In genomic region chr16:93380717-93381671, GRCm38 (mm10) we compare ENCODE assay signal across 12 mouse cellular contexts.
DNase-seq lines count a peak whose midpoint lies in the region; ATAC-seq and TF ChIP-seq lines count a peak whose summit lies in the region.
"Had no signal": no experiment of that assay in that cellular context is flagged by ENCODE, and none has a peak within 500 bp of the region (broad histone marks: within the 10 kb centered on the region; RNA-seq: fewer than 3 reads in every experiment).

No protein-coding gene starts in this region.

- no peak for TF ChIP-seq POLR2A in thymus, adult 2 months (IDR thresholded peaks at IDR 0.05; ENCODE audit: control insufficient read depth, extremely low read depth, insufficient read depth, low read length, poor library complexity)

- no peak for TF ChIP-seq EP300 in stomach, postnatal 0 days (optimal IDR thresholded peaks at IDR 0.05)

- 0 out of 2 replicates have a peak overlapping the region, but pooled peaks have one; percentile 0 for H3K27ac ChIP-seq in forebrain, embryonic 12.5 days
- no peak overlapping the region for H3K27ac ChIP-seq in forebrain, embryonic 11.5 days (ENCODE audit: low read depth, low read length)
- H3K27ac ChIP-seq in limb, embryonic 10.5 days, result 0 out of 2 replicates have a peak overlapping the region, but pooled peaks have one; percentile 44
- H3K27ac ChIP-seq in stomach, postnatal 0 days (replicated peaks), result no peak overlapping the region
- H3K27ac ChIP-seq in thymus, adult 2 months (ENCODE audit: control insufficient read depth, insufficient read depth, low read length), result no peak overlapping the region
- H3K27ac ChIP-seq: kidney, postnatal 0 days; lung, embryonic 15.5 days had no signal

- no peaks in the 10 kb centered on the region for H3K36me3 ChIP-seq in forebrain, embryonic 12.5 days (replicated peaks)
- H3K36me3 ChIP-seq in forebrain, embryonic 11.5 days (ENCODE audit: control insufficient read depth, insufficient read depth, low read length), result no peaks in the 10 kb centered on the region
- H3K36me3 ChIP-seq in limb, embryonic 10.5 days, result no peaks in the 10 kb centered on the region
- no peaks in the 10 kb centered on the region for H3K36me3 ChIP-seq in stomach, postnatal 0 days (ENCODE audit: control insufficient read depth, insufficient read depth, low read length)
- H3K36me3 ChIP-seq in thymus, adult 2 months (ENCODE audit: control insufficient read depth, insufficient read depth, low read length), result no peaks in the 10 kb centered on the region
- H3K36me3 ChIP-seq: lung, embryonic 15.5 days had no signal

- peaks cover 23% of the 10 kb centered on the region for H3K4me1 ChIP-seq in forebrain, embryonic 12.5 days
- peaks cover 13% of the 10 kb centered on the region; the same call in 1 of the 2 replicates for H3K4me1 ChIP-seq in forebrain, embryonic 11.5 days (replicated peaks; ENCODE audit: control insufficient read depth, insufficient read depth, low read length)
- peaks cover 15% of the 10 kb centered on the region for H3K4me1 ChIP-seq in limb, embryonic 10.5 days
- H3K4me1 ChIP-seq in stomach, postnatal 0 days (replicated peaks; ENCODE audit: control insufficient read depth, insufficient read depth), result no peaks in the 10 kb centered on the region
- no peaks in the 10 kb centered on the region for H3K4me1 ChIP-seq in thymus, adult 2 months (replicated peaks; ENCODE audit: control insufficient read depth, insufficient read depth, low read length)

- DNase-seq in forebrain, embryonic 11.5 days (ENCODE audit: low spot score), result no peak
- peak; percentile 46 for DNase-seq in retina, postnatal 1 day
- DNase-seq in retina, embryonic 14.5 days (ENCODE audit: low spot score), result no peak
- no peak for DNase-seq in limb, embryonic 10.5 days (ENCODE audit: low spot score)
- no peak for DNase-seq in stomach, postnatal 0 days (ENCODE audit: low spot score)
- no peak for DNase-seq in thymus, adult 2 months
- no peak for DNase-seq in layer of hippocampus, adult 9-10 months (ENCODE audit: low spot score)
- DNase-seq: adrenal gland, adult 2 months; cerebellum, adult 2 months had no signal

- no peak overlapping the region for H3K4me2 ChIP-seq in forebrain, embryonic 12.5 days
- H3K4me2 ChIP-seq in forebrain, embryonic 11.5 days (ENCODE audit: low read depth, low read length, severe bottlenecking), result no peak overlapping the region
- H3K4me2 ChIP-seq in stomach, postnatal 0 days (replicated peaks; ENCODE audit: low read depth), result no peak overlapping the region
- H3K4me2 ChIP-seq: lung, embryonic 15.5 days had no signal

- H3K9ac ChIP-seq in forebrain, embryonic 12.5 days, result no peak overlapping the region
- no peak overlapping the region for H3K9ac ChIP-seq in forebrain, embryonic 11.5 days (ENCODE audit: low read length)
- H3K9ac ChIP-seq in stomach, postnatal 0 days (ENCODE audit: low read length), result no peak overlapping the region
- H3K9ac ChIP-seq: lung, embryonic 15.5 days had no signal

- no peak for ATAC-seq in forebrain, embryonic 12.5 days (ENCODE audit: low FRiP score)
- ATAC-seq in forebrain, embryonic 11.5 days (replicated peaks; ENCODE audit: low FRiP score), result no peak
- ATAC-seq in stomach, postnatal 0 days (ENCODE audit: low FRiP score, low TSS enrichment), result 0 out of 2 replicates have a peak, but pooled peaks have one; percentile 24

- WGBS in forebrain, embryonic 12.5 days, result 31% methylated on average over 13 of the region's 13 CpGs
- 42% methylated on average over 13 of the region's 13 CpGs for WGBS in forebrain, embryonic 11.5 days
- 72% methylated on average over 13 of the region's 13 CpGs for whole genome bisulfite sequencing in limb, embryonic 10.5 days
- WGBS in stomach, postnatal 0 days, result 45% methylated on average over 13 of the region's 13 CpGs
- WGBS in thymus, adult 2 months, result 78% methylated on average over 13 of the region's 13 CpGs

- H3K9me3 ChIP-seq in forebrain, embryonic 12.5 days, result no peaks in the 10 kb centered on the region
- no peaks in the 10 kb centered on the region for H3K9me3 ChIP-seq in forebrain, embryonic 11.5 days (ENCODE audit: control insufficient read depth, low read length)
- H3K9me3 ChIP-seq in limb, embryonic 10.5 days (replicated peaks), result no peaks in the 10 kb centered on the region
- no peaks in the 10 kb centered on the region for H3K9me3 ChIP-seq in stomach, postnatal 0 days (ENCODE audit: control insufficient read depth, low read length)
- H3K9me3 ChIP-seq: lung, embryonic 15.5 days had no signal

- TF ChIP-seq CTCF in stomach, postnatal 0 days (IDR thresholded peaks at IDR 0.05; ENCODE audit: low read depth), result no peak
- TF ChIP-seq CTCF in thymus, adult 2 months (IDR thresholded peaks at IDR 0.05; ENCODE audit: borderline replicate concordance, control insufficient read depth, extremely low read depth, insufficient read depth, low read length, poor library complexity), result no peak

- no peaks in the 10 kb centered on the region for H3K27me3 ChIP-seq in forebrain, embryonic 12.5 days
- no peaks in the 10 kb centered on the region for H3K27me3 ChIP-seq in forebrain, embryonic 11.5 days (ENCODE audit: control insufficient read depth, insufficient read depth, low read length)
- H3K27me3 ChIP-seq in limb, embryonic 10.5 days (ENCODE audit: low read depth, poor library complexity, severe bottlenecking), result peaks cover 26% of the 10 kb centered on the region; the same call in 1 of the 2 replicates
- no peaks in the 10 kb centered on the region for H3K27me3 ChIP-seq in stomach, postnatal 0 days (ENCODE audit: control insufficient read depth, insufficient read depth, low read length)
- no peaks in the 10 kb centered on the region for H3K27me3 ChIP-seq in thymus, adult 2 months (ENCODE audit: control insufficient read depth, insufficient read depth, low read length)
- H3K27me3 ChIP-seq: lung, embryonic 15.5 days had no signal

- no peak overlapping the region for H3K4me3 ChIP-seq in forebrain, embryonic 12.5 days (replicated peaks)
- no peak overlapping the region for H3K4me3 ChIP-seq in forebrain, embryonic 11.5 days (ENCODE audit: low read depth, low read length)
- H3K4me3 ChIP-seq in limb, embryonic 10.5 days, result no peak overlapping the region
- no peak overlapping the region for H3K4me3 ChIP-seq in stomach, postnatal 0 days (ENCODE audit: low read depth, low read length)
- H3K4me3 ChIP-seq in thymus, adult 2 months (ENCODE audit: control insufficient read depth, insufficient read depth, low read length), result no peak overlapping the region
- H3K4me3 ChIP-seq: lung, embryonic 15.5 days had no signal

Comparison
In these comparisons a context has a peak if more than half of its experiments do, and no peak if none do; other contexts are left out.
1. H3K27ac ChIP-seq: peak in forebrain, embryonic 12.5 days (single experiment) and limb, embryonic 10.5 days (single experiment); none in forebrain, embryonic 11.5 days (single experiment), stomach, postnatal 0 days (single experiment) and thymus, adult 2 months (single experiment).